Comparison of ENCODE assay signal across 34 mouse cellular contexts in the genomic region with DNA sequence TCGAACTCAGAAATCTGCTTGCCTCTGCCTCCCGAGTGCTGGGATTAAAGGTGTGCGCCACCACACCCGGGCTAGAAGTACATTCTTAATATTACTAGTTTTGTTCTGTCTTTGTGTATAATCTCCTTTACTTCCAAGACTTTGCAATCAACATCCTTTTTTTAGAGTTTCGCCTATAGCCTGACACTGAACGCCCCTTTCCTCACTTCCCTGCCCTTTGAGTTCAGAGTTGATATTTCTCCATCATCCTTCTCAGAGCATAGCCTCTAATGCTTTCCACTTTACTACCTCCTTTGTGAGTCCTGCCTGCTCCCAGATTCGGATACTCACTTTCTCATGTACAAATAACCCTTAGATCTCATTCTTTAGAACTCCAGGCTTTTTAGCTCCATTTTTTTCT. TPM values are rescaled to one million over a fixed set of nuclear protein-coding genes. Genes with fewer than 3 reads are reported as not detected.
"Had no signal": no experiment of that assay in that cellular context is flagged by ENCODE, and none has a peak within 500 bp of the region (broad histone marks: within the 10 kb centered on the region; RNA-seq: fewer than 3 reads in every experiment).

No protein-coding gene starts in this region.

- H3K4me1 ChIP-seq: heart, embryonic 10.5 days had no signal

- H3K9ac ChIP-seq: heart, embryonic 12.5 days; heart, embryonic 13.5 days; heart, embryonic 15.5 days; hindbrain, embryonic 12.5 days; hindbrain, embryonic 14.5 days; hindbrain, embryonic 15.5 days; intestine, embryonic 15.5 days; kidney, embryonic 15.5 days had no signal

- H3K4me2 ChIP-seq: heart, embryonic 11.5 days; heart, embryonic 12.5 days; heart, embryonic 13.5 days; heart, embryonic 15.5 days; hindbrain, embryonic 12.5 days; hindbrain, embryonic 14.5 days; hindbrain, embryonic 15.5 days; intestine, embryonic 15.5 days; kidney, embryonic 15.5 days had no signal

- H3K4me3 ChIP-seq: heart, embryonic 10.5 days; heart, embryonic 12.5 days; heart, embryonic 13.5 days; heart, embryonic 15.5 days; hindbrain, embryonic 10.5 days; hindbrain, embryonic 12.5 days; hindbrain, embryonic 15.5 days; intestine, embryonic 15.5 days; kidney, embryonic 15.5 days; layer of hippocampus, adult 2 months; left cerebral cortex, adult 2 months had no signal

- H3K9me3 ChIP-seq: heart, embryonic 10.5 days; heart, embryonic 12.5 days; heart, embryonic 13.5 days; heart, embryonic 15.5 days; hindbrain, embryonic 10.5 days; hindbrain, embryonic 12.5 days; hindbrain, embryonic 15.5 days; intestine, embryonic 15.5 days; kidney, embryonic 15.5 days had no signal

- H3K27me3 ChIP-seq: heart, embryonic 12.5 days; heart, embryonic 13.5 days; heart, embryonic 15.5 days; hindbrain, embryonic 12.5 days; hindbrain, embryonic 15.5 days; intestine, embryonic 15.5 days; kidney, embryonic 15.5 days had no signal

- DNase-seq: heart, postnatal 10 days; heart, postnatal 14 days; heart, postnatal 36 days; heart, postnatal 4 days; kidney, adult 11 months; kidney, adult 18-20 months; kidney, adult 2 months; kidney, adult 8-10 months; kidney, adult 9 months; kidney, postnatal 10 days; kidney, postnatal 14 days; kidney, postnatal 36 days; kidney, postnatal 4 days; layer of hippocampus, adult 9-11 months; layer of hippocampus, postnatal 36 days had no signal

- ATAC-seq: hindbrain, embryonic 16.5 days; hindbrain, postnatal 0 days; inflammation-experienced regulatory T-cells, adult 6 months; intestine, embryonic 15.5 days; intestine, embryonic 16.5 days; intestine, postnatal 0 days had no signal

- H3K27ac ChIP-seq: heart, embryonic 10.5 days; heart, embryonic 13.5 days; heart, embryonic 15.5 days; hindbrain, embryonic 10.5 days; hindbrain, embryonic 12.5 days; hindbrain, embryonic 14.5 days; hindbrain, embryonic 15.5 days; hindbrain, postnatal 0 days; intestine, embryonic 15.5 days; kidney, embryonic 15.5 days; kidney, postnatal 0 days; layer of hippocampus, adult 2 months; left cerebral cortex, adult 2 months had no signal

RNA-seq across cellular contexts. Expression of a gene that starts 53.8 kb away (rescaled TPM):
- polyA plus RNA-seq: inflammation-experienced regulatory T-cells, adult 6 months had no signal
